Mouse (Mus musculus) central nervous system, embryonic 11.5 days (tissue): Measurements from ENCODE around the gene 1700003H04Rik. TPM values are rescaled to one million over a fixed set of nuclear protein-coding genes. Genes with fewer than 3 reads are reported as not detected.

Experiments
- polyA plus RNA-seq: library from polyadenylated mRNA; depleted of rRNA; stranded (reverse); fragments of >200 nt; gene quantifications from 2 replicates; pipeline ENCODE4 v1.2.3, GENCODE M21; 2012; rRNA removed

The 1700003H04Rik gene
- not detected in 2 replicates for polyA plus RNA-seq

GRCm38 (mm10) chr3:124581001-124581400 is at the start of gene 1700003H04Rik:
TSS of gene 1700003H04Rik (minus strand) at chr3:124581101.

Other genes starting within 250 kb of the 1700003H04Rik start
- gene 1700006A11Rik, start 155.1 kb downstream of the 1700003H04Rik start, polyA plus RNA-seq, result not detected in 2 replicates